Mouse (Mus musculus) left cerebral cortex, postnatal 36 days (tissue): ENCODE measurements around the gene Clip4. TPM values are rescaled to one million over a fixed set of nuclear protein-coding genes. Genes with fewer than 3 reads are reported as not detected.

ENCODE experiments used
- DNase-seq, 2 experiments: peaks; one replicate each; pipeline ENCODE4 v3.0.0; 2021 to 2022; ENCODE audit warnings: low spot score in 2 of 2, mixed read lengths in 1 of 2
- intact Hi-C: fragments of 180-260 bp; cut with DNase I; formaldehyde crosslinking; loops from one replicate; pipeline ENCODE4 v1.15.1; 2025
- total RNA-seq, 2 experiments: library from RNA; stranded (reverse); gene quantifications; 2 replicates each; pipeline ENCODE4 v1.2.3; 2021

Gene Clip4
- total RNA-seq, 2 experiments from 2014 or later: 61.6 to 72.6 TPM

DNA sequence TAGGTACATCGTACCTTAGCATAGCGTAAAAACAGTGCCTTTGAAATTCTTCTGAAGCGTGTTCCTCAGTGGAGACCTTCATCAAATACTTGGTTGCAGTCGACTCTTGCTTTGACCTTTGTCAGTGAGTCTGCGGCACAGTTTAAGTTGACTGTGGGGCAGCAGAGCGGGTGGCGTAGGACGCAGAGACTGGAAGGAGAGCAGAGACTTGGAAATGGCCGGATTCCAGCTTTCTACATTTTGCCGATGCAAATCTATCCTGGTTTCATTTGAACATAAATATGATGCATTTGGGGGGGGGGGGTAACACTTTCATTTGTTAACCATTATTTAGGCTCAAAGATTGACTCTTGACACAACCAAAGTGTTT, 15.1 kb downstream of the Clip4 start:
- no peak for DNase-seq
- intact Hi-C loops: loop anchor here (2.0 to 5.0 kb wide), 3 partner anchors 41 to 121 kb away; partner anchors contain the start of gene Togaram2

GRCm38 (mm10) chr17:71786456-71786855, 18.2 kb downstream of the Clip4 start:
- intact Hi-C loops: no loop called here
- no peak for DNase-seq

- DNase-seq: no peak
- intact Hi-C loops: no loop called here
These were observed 22.8 kb downstream of the Clip4 start for GRCm38 (mm10) chr17:71791109-71791508.

DNA sequence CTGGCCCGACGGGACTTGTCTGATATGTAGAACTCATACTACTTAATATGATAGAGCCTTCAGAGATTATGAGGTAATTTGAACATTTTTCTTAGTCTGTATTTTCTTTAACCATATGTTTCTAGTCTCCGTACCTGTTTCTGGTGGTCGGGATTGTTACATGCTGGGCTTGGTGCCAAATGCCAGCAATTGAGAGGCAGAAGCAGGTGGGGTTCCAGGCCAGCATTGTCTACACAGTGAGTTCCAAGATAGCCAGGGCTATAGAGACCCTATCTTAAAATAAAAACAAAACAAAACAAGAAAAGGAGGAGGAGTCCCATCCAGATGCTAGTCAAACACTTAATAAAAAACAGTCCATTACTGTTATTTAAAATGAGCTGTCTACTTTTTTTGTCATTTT, 23.3 kb downstream of the Clip4 start:
- intact Hi-C loops: no loop called here
- no peak for DNase-seq

GRCm38 (mm10) chr17:71795521-71796205, 27.4 kb downstream of the Clip4 start:
- intact Hi-C loops: no loop called here
- no peak for DNase-seq

- intact Hi-C loops: no loop called here
- DNase-seq: no peak
These were observed 35.2 kb downstream of the Clip4 start for GRCm38 (mm10) chr17:71803456-71803855.

GRCm38 (mm10) chr17:71803876-71804275, 35.6 kb downstream of the Clip4 start:
- no peak for DNase-seq
- intact Hi-C loops: no loop called here

- intact Hi-C loops: no loop called here
- DNase-seq: no peak
These were observed 42.8 kb downstream of the Clip4 start for GRCm38 (mm10) chr17:71811070-71811469.

DNA sequence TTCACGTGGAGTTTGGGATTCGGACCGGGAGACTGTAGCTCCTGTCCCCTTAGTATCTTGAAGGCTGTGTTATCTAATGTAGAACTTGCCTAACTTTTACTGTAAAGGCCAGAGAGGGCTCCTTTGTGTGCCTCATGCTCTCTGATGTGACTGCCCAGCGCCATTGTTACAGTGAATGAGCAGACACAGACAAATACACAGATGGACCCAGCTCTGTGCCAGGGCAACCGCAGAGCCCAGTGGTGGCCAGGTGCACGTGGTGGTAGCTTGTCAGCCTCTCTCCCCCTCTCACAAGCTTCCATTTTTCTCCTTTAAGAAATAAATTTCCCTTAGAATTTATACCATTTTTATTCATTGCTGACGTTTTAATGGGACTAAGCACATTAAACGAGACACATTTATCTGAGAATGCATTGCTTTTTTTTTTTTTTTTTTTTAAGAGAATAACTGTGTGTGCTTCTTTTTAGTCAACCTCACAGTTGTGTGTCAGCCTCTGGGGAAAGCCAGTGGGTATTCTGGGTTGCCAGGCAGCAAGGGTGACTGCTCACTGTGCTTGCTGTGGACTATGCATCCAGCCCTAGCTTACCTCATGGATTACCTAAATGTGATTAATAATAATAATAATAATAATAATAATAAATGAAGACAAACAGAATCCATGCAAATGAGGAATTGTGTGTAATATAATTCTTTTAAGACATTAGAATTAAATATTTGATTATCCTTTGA, 48.0 kb downstream of the Clip4 start:
- intact Hi-C loops: no loop called here
- DNase-seq: no peak

- DNase-seq: no peak
These were observed 55.5 kb downstream of the Clip4 start for GRCm38 (mm10) chr17:71823622-71824306.

DNA sequence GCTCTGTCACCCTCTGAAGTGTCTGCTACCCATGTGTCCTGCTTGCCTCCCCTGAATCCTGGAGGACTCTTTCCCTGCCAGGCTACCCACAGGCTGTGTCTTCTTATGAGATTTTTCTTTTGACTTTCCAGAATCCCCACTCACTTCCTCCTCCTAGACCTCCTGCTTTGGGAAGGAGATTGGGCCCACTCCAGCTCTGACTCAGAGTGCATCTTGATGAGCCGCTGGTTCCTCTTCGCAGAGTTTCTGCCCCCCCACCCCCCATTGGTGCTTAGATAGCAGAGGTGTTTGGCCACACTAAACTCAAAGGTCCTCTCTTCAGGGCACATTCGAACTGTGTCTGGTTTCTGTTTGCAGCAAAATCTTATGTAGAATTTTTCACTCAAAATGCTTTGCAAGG, 58.3 kb downstream of the Clip4 start:
- DNase-seq: no peak
- intact Hi-C loops: no loop called here

More at GRCm38 (mm10) chr17:71823622-71824306, 55.5 kb downstream of the Clip4 start:
- intact Hi-C loops: no loop called here

- intact Hi-C loops: no loop called here
These were observed 59.4 kb downstream of the Clip4 start for GRCm38 (mm10) chr17:71827627-71828026.

GRCm38 (mm10) chr17:71828647-71829414, 60.6 kb downstream of the Clip4 start:
- DNase-seq: no peak
- intact Hi-C loops: no loop called here

More at GRCm38 (mm10) chr17:71827627-71828026, 59.4 kb downstream of the Clip4 start:
- DNase-seq: no peak

- intact Hi-C loops: no loop called here
- DNase-seq: no peak
These were observed 63.7 kb downstream of the Clip4 start for GRCm38 (mm10) chr17:71831960-71832359.

- no peak for DNase-seq
- intact Hi-C loops: no loop called here
These were observed 93.9 kb downstream of the Clip4 start for GRCm38 (mm10) chr17:71862184-71862583.

- DNase-seq: no peak
- intact Hi-C loops: no loop called here
These were observed 94.6 kb downstream of the Clip4 start for GRCm38 (mm10) chr17:71862895-71863294.

GRCm38 (mm10) chr17:71864039-71864438, 95.8 kb downstream of the Clip4 start:
- intact Hi-C loops: no loop called here
- no peak for DNase-seq

GRCm38 (mm10) chr17:71865437-71865836, 97.2 kb downstream of the Clip4 start:
- intact Hi-C loops: no loop called here
- no peak for DNase-seq

GRCm38 (mm10) chr17:71867892-71868291, 99.6 kb downstream of the Clip4 start:
- no peak for DNase-seq
- intact Hi-C loops: no loop called here

DNA sequence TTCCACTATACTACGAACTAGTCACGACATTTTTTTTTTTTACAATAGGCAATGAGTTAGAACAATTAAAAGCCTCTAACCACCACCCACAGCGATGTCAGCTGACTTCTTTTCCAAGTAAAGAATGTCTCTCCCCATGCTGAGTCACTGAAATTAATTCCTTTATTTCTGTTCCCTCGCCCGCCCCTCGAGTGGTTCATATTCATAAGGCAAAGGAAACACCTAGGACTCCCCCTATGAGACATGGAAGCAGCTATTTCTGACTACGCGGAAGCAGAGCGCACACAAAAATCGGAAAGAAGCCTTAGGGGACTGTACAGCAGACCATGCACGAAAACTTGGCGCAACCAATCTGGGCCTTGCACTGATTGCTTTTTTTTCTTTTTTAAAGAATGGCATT, 100.6 kb downstream of the Clip4 start:
- intact Hi-C loops: no loop called here
- DNase-seq: no peak
